In the genomic region with DNA sequence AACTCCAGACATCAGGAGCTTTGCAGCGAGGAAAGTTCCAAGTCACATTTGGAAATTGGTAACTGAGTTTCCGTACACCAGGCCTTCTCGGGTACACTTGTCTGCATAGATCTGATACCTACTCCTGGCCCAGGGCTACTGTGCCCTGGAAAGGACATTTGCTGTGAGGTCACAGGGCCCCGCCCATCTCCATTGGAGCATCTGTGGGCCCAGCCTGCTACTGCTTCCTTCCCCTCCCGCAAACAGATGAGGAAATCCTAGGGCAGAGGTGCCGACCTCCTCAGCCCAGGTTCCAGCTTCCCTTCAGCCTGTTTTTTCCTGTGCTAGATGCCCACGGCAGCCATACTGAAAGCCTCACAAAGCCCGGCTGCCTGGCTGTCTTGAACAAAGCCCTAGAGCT, we compare ENCODE assay signal across 10 mouse cellular contexts. TPM values are rescaled to one million over a fixed set of nuclear protein-coding genes. Genes with fewer than 3 reads are reported as not detected.
DNase-seq lines count a peak whose midpoint lies in the region; ATAC-seq and TF ChIP-seq lines count a peak whose summit lies in the region.
"Had no signal": no experiment of that assay in that cellular context is flagged by ENCODE, and none has a peak within 500 bp of the region (broad histone marks: within the 10 kb centered on the region; RNA-seq: fewer than 3 reads in every experiment).

No protein-coding gene starts in this region.

- H3K9ac ChIP-seq in stomach, postnatal 0 days (ENCODE audit: low read length) = 0 out of 2 replicates have a peak overlapping the region, but pooled peaks have one; percentile 35
- H3K9ac ChIP-seq: liver, embryonic 14.5 days had no signal

- H3K4me2 ChIP-seq in stomach, postnatal 0 days (replicated peaks; ENCODE audit: low read depth) = no peak overlapping the region

- peaks cover 13% of the 10 kb centered on the region; the same call in 1 of the 2 replicates for H3K4me1 ChIP-seq in spleen, adult 2 months (ENCODE audit: control insufficient read depth, insufficient read depth, insufficient read length)
- H3K4me1 ChIP-seq in stomach, postnatal 0 days (replicated peaks; ENCODE audit: control insufficient read depth, insufficient read depth) = peaks cover 29% of the 10 kb centered on the region

- no peaks in the 10 kb centered on the region for H3K36me3 ChIP-seq in spleen, adult 2 months (ENCODE audit: control insufficient read depth, insufficient read depth, low read length)
- no peaks in the 10 kb centered on the region; the same call in 1 of the 2 replicates for H3K36me3 ChIP-seq in stomach, postnatal 0 days (ENCODE audit: control insufficient read depth, insufficient read depth, low read length)

- peak; percentile 9 for DNase-seq in cerebellum, adult 11-12 months
- no peak for DNase-seq in cerebellum, adult 11 months
- DNase-seq in spleen, adult 2 months (ENCODE audit: low read depth in 1 of 2, low spot score in 2 of 2) = no peak
- DNase-seq in spleen, postnatal 36 days (ENCODE audit: low spot score in 2 of 2) = no peak
- peak; percentile 82 for DNase-seq in kidney, postnatal 14 days
- DNase-seq in stomach, postnatal 0 days (ENCODE audit: low spot score) = no peak
- no peak for DNase-seq in c-Kit-positive CD71-positive TER-119-positive erythroid progenitor cells, embryonic 14.5 days (ENCODE audit: low spot score)
- no peak for DNase-seq in lung, postnatal 10 days

- no peaks in the 10 kb centered on the region for H3K9me3 ChIP-seq in stomach, postnatal 0 days (ENCODE audit: control insufficient read depth, low read length)

- H3K27me3 ChIP-seq in spleen, adult 2 months (ENCODE audit: control insufficient read depth, insufficient read depth, low read length) = no peaks in the 10 kb centered on the region
- no peaks in the 10 kb centered on the region for H3K27me3 ChIP-seq in stomach, postnatal 0 days (ENCODE audit: control insufficient read depth, insufficient read depth, low read length)

- peak overlapping the region; percentile 35; the same call in 1 of the 2 replicates for H3K27ac ChIP-seq in spleen, adult 2 months (ENCODE audit: insufficient read depth, low read length)
- H3K27ac ChIP-seq in stomach, postnatal 0 days (replicated peaks) = peak overlapping the region; percentile 97
- H3K27ac ChIP-seq: liver, embryonic 14.5 days had no signal

- ATAC-seq in stomach, postnatal 0 days (ENCODE audit: low FRiP score, low TSS enrichment) = no peak
- ATAC-seq: forebrain, embryonic 16.5 days had no signal

- TF ChIP-seq EP300 in stomach, postnatal 0 days (optimal IDR thresholded peaks at IDR 0.05) = no peak

- no peak for TF ChIP-seq CTCF in spleen, adult 2 months (IDR thresholded peaks at IDR 0.05; ENCODE audit: extremely low read depth, insufficient read depth, insufficient read length, insufficient replicate concordance)
- no peak for TF ChIP-seq CTCF in stomach, postnatal 0 days (IDR thresholded peaks at IDR 0.05; ENCODE audit: low read depth)

- WGBS in spleen, adult 2 months = 52% methylated on average over 8 of the region's 8 CpGs
- 51% methylated on average over 8 of the region's 8 CpGs for WGBS in stomach, postnatal 0 days

- TF ChIP-seq POLR2A in spleen, adult 2 months (IDR thresholded peaks at IDR 0.05; ENCODE audit: low read depth, low read length) = no peak

- no peak overlapping the region for H3K4me3 ChIP-seq in spleen, adult 2 months (ENCODE audit: extremely low read depth, insufficient read depth, insufficient read length)
- no peak overlapping the region for H3K4me3 ChIP-seq in stomach, postnatal 0 days (ENCODE audit: low read depth, low read length)

RNA-seq across cellular contexts. Expression of a gene that starts 21.4 kb away (rescaled TPM):
- polyA plus RNA-seq in spleen, adult 2 months (2012; rRNA removed) = 24.4 and 27.0 TPM in 2 replicates
- 16.0 and 18.8 TPM in 2 replicates for polyA plus RNA-seq in stomach, postnatal 0 days (2015; fragmentation: Nextera tagmentation; extraction: Ambion mirVana)

RNA-seq across cellular contexts. Expression of a gene that starts 36.9 kb away (rescaled TPM):
- not detected in 2 replicates for polyA plus RNA-seq in spleen, adult 2 months (2012; rRNA removed)
- not detected in 2 replicates for polyA plus RNA-seq in stomach, postnatal 0 days (2015; fragmentation: Nextera tagmentation; extraction: Ambion mirVana)
- polyA plus RNA-seq: forebrain, embryonic 16.5 days; liver, embryonic 14.5 days had no signal

RNA-seq across cellular contexts. Expression of a gene that starts 59.7 kb away (rescaled TPM):
- polyA plus RNA-seq in spleen, adult 2 months (2012; rRNA removed) = 6,152 and 8,603 TPM in 2 replicates
- 4.1 and 4.8 TPM in 2 replicates for polyA plus RNA-seq in stomach, postnatal 0 days (2015; fragmentation: Nextera tagmentation; extraction: Ambion mirVana)
- polyA plus RNA-seq: forebrain, embryonic 16.5 days had no signal

Comparison
In these comparisons a context has a peak if more than half of its experiments do, and no peak if none do; other contexts are left out.
1. DNase-seq: peak in cerebellum, adult 11-12 months (single experiment) and kidney, postnatal 14 days (single experiment); none in cerebellum, adult 11 months (single experiment), spleen, adult 2 months (0 of 2), spleen, postnatal 36 days (0 of 2), stomach, postnatal 0 days (single experiment), c-Kit-positive CD71-positive TER-119-positive erythroid progenitor cells, embryonic 14.5 days (single experiment) and lung, postnatal 10 days (single experiment).
2. RNA of a gene that starts 59.7 kb away (polyA plus RNA-seq): 6,152 to 8,603 TPM in spleen, adult 2 months; 4.1 to 4.8 TPM in stomach, postnatal 0 days; every median in the first group is over 1,000 times any median in the second.